Mouse (Mus musculus) E14TG2a.4 (cell line): ENCODE results near the gene Agap1.

Experiments
- CTCF ChIP-seq: conservative IDR thresholded peaks from 2 replicates; pipeline ENCODE4 v1.5.1; 2014; ENCODE audit warnings: low read length
- NANOG ChIP-seq: IDR thresholded peaks from 2 replicates; pipeline ENCODE4 v1.6.1; 2014; ENCODE audit warnings: borderline replicate concordance, low read length, mixed read lengths
- POU5F1 ChIP-seq: IDR thresholded peaks from 2 replicates; pipeline ENCODE4 v1.6.1; 2014; ENCODE audit warnings: low read length, borderline replicate concordance

GRCm38 (mm10) chr1:89426137-89426536, 28.5 kb upstream of the Agap1 start:
- TF ChIP-seq CTCF (no peak), NANOG (no peak), POU5F1 (no peak)
